In the genomic region with DNA sequence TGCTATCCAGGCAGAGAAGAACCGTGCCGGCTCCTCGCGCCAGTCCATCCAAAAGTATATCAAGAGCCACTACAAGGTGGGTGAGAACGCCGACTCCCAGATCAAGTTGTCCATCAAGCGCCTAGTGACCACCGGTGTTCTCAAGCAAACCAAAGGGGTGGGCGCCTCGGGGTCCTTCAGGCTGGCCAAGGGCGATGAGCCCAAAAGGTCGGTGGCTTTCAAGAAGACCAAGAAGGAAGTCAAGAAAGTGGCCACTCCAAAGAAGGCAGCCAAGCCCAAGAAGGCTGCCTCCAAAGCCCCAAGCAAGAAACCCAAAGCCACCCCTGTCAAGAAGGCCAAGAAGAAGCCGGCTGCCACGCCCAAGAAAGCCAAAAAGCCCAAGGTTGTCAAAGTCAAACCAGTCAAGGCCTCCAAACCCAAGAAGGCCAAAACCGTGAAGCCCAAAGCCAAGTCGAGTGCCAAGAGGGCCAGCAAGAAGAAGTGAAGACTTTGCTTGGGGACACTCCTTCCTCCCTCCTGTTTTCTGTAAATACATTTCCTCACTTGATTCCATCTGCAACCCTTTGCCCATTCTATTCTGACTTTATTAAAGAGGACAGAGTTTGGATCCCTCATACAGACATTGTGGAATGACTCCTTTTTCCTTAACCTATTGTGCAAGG, we compare ENCODE assay signal across 8 mouse cellular contexts. TPM values are rescaled to one million over a fixed set of nuclear protein-coding genes. Genes with fewer than 3 reads are reported as not detected.
A peak's percentile ranks its signal among the peaks of the same experiment; 100 is the strongest.
DNase-seq lines count a peak whose midpoint lies in the region; ATAC-seq lines count a peak whose summit lies in the region.

No protein-coding gene starts in this region.

- peak overlapping the region; percentile 95 for H3K27ac ChIP-seq in lung, embryonic 15.5 days
- H3K27ac ChIP-seq in embryonic facial prominence, embryonic 14.5 days (replicated peaks; ENCODE audit: low read depth, low read length): peak overlapping the region; percentile 99
- H3K27ac ChIP-seq in intestine, embryonic 15.5 days: peak overlapping the region; percentile 98
- peak overlapping the region; percentile 97 for H3K27ac ChIP-seq in neural tube, embryonic 14.5 days (ENCODE audit: low read depth, low read length)

- H3K9ac ChIP-seq in lung, embryonic 15.5 days: peak overlapping the region; percentile 98
- peak overlapping the region; percentile 100 for H3K9ac ChIP-seq in embryonic facial prominence, embryonic 14.5 days (ENCODE audit: low read depth, low read length)
- H3K9ac ChIP-seq in intestine, embryonic 15.5 days: peak overlapping the region; percentile 99
- H3K9ac ChIP-seq in neural tube, embryonic 14.5 days (replicated peaks; ENCODE audit: low read depth, low read length): peak overlapping the region; percentile 99

- H3K9me3 ChIP-seq in lung, embryonic 15.5 days: no peaks in the 10 kb centered on the region
- H3K9me3 ChIP-seq in embryonic facial prominence, embryonic 14.5 days (ENCODE audit: control insufficient read depth, low read length): no peaks in the 10 kb centered on the region
- H3K9me3 ChIP-seq in intestine, embryonic 15.5 days: no peaks in the 10 kb centered on the region
- no peaks in the 10 kb centered on the region for H3K9me3 ChIP-seq in neural tube, embryonic 14.5 days (ENCODE audit: control insufficient read depth, low read length)

- peak overlapping the region; percentile 83 for H3K4me3 ChIP-seq in lung, embryonic 15.5 days
- peak overlapping the region; percentile 79 for H3K4me3 ChIP-seq in embryonic facial prominence, embryonic 14.5 days (ENCODE audit: low read depth, low read length)
- peak overlapping the region; percentile 85 for H3K4me3 ChIP-seq in intestine, embryonic 15.5 days (replicated peaks)
- H3K4me3 ChIP-seq in neural tube, embryonic 14.5 days (ENCODE audit: low read depth, low read length): peak overlapping the region; percentile 75

- no peak for DNase-seq in lung, adult 18-20 months
- no peak for DNase-seq in embryonic facial prominence, embryonic 14.5 days (ENCODE audit: low spot score)
- DNase-seq in cerebellum, postnatal 25 days: no peak
- DNase-seq in ovary, postnatal 36 days (ENCODE audit: low spot score): no peak
- DNase-seq in adrenal gland, postnatal 36 days: no peak

- H3K4me2 ChIP-seq in lung, embryonic 15.5 days: peak overlapping the region; percentile 98
- H3K4me2 ChIP-seq in embryonic facial prominence, embryonic 14.5 days (ENCODE audit: low read depth, low read length): peak overlapping the region; percentile 96
- H3K4me2 ChIP-seq in intestine, embryonic 15.5 days (replicated peaks): peak overlapping the region; percentile 85
- H3K4me2 ChIP-seq in neural tube, embryonic 14.5 days (ENCODE audit: low read depth, low read length): peak overlapping the region; percentile 99

- no peak for ATAC-seq in lung, embryonic 15.5 days (ENCODE audit: borderline replicate concordance, extremely low read depth, low FRiP score, low TSS enrichment)
- no peak for ATAC-seq in embryonic facial prominence, embryonic 14.5 days (ENCODE audit: low read depth)
- no peak for ATAC-seq in intestine, embryonic 15.5 days
- ATAC-seq in neural tube, embryonic 14.5 days (ENCODE audit: low read depth): no peak

- 13% methylated on average over 16 of the region's 16 CpGs for WGBS in lung, embryonic 15.5 days
- WGBS in embryonic facial prominence, embryonic 14.5 days: 22% methylated on average over 16 of the region's 16 CpGs
- 20% methylated on average over 16 of the region's 16 CpGs for WGBS in intestine, embryonic 15.5 days
- 19% methylated on average over 16 of the region's 16 CpGs for WGBS in neural tube, embryonic 14.5 days

- H3K36me3 ChIP-seq in lung, embryonic 15.5 days: no peaks in the 10 kb centered on the region
- no peaks in the 10 kb centered on the region for H3K36me3 ChIP-seq in embryonic facial prominence, embryonic 14.5 days (ENCODE audit: control insufficient read depth, insufficient read depth, low read length)
- no peaks in the 10 kb centered on the region for H3K36me3 ChIP-seq in intestine, embryonic 15.5 days
- H3K36me3 ChIP-seq in neural tube, embryonic 14.5 days (ENCODE audit: control insufficient read depth, insufficient read depth, low read length): no peaks in the 10 kb centered on the region

- no peaks in the 10 kb centered on the region for H3K27me3 ChIP-seq in lung, embryonic 15.5 days
- H3K27me3 ChIP-seq in embryonic facial prominence, embryonic 14.5 days (replicated peaks; ENCODE audit: control insufficient read depth, insufficient read depth, low read length): no peaks in the 10 kb centered on the region
- no peaks in the 10 kb centered on the region for H3K27me3 ChIP-seq in intestine, embryonic 15.5 days (replicated peaks)
- no peaks in the 10 kb centered on the region for H3K27me3 ChIP-seq in neural tube, embryonic 14.5 days (ENCODE audit: control insufficient read depth, insufficient read depth, low read length)

- peaks cover 34% of the 10 kb centered on the region for H3K4me1 ChIP-seq in lung, embryonic 15.5 days
- H3K4me1 ChIP-seq in embryonic facial prominence, embryonic 14.5 days (ENCODE audit: control insufficient read depth, insufficient read depth, low read length): peaks cover 20% of the 10 kb centered on the region
- peaks cover 42% of the 10 kb centered on the region for H3K4me1 ChIP-seq in intestine, embryonic 15.5 days (replicated peaks)
- peaks cover 28% of the 10 kb centered on the region for H3K4me1 ChIP-seq in neural tube, embryonic 14.5 days (ENCODE audit: control insufficient read depth, insufficient read depth, low read length)

RNA-seq across cellular contexts. Expression of gene H1f0, which starts 0.7 kb away (rescaled TPM):
- 560 and 562 TPM in 2 replicates for polyA plus RNA-seq in lung, embryonic 15.5 days (2015; fragmentation: Nextera tagmentation; extraction: Ambion mirVana)
- polyA plus RNA-seq in embryonic facial prominence, embryonic 14.5 days (2014; fragmentation: Nextera tagmentation; extraction: Ambion mirVana): 168 and 202 TPM in 2 replicates
- 441 and 523 TPM in 2 replicates for polyA plus RNA-seq in intestine, embryonic 15.5 days (2015; fragmentation: Nextera tagmentation; extraction: Ambion mirVana)
- 45.6 and 126 TPM in 2 replicates for polyA plus RNA-seq in neural tube, embryonic 14.5 days (2014; fragmentation: Nextera tagmentation; extraction: Ambion mirVana)
- total RNA-seq in adrenal gland, postnatal 36 days (2021): 100 to 1,000 TPM; 127 to 173 TPM

RNA-seq across cellular contexts. Expression of gene Galr3, which starts 12.7 kb away (rescaled TPM):
- not detected in 2 replicates for polyA plus RNA-seq in lung, embryonic 15.5 days (2015; fragmentation: Nextera tagmentation; extraction: Ambion mirVana)
- polyA plus RNA-seq in embryonic facial prominence, embryonic 14.5 days (2014; fragmentation: Nextera tagmentation; extraction: Ambion mirVana): not detected in 2 replicates
- 1.6 and 1.8 TPM in 2 replicates for polyA plus RNA-seq in intestine, embryonic 15.5 days (2015; fragmentation: Nextera tagmentation; extraction: Ambion mirVana)
- not detected in 2 replicates for polyA plus RNA-seq in neural tube, embryonic 14.5 days (2014; fragmentation: Nextera tagmentation; extraction: Ambion mirVana)
- under 1 TPM; 0.30 to 0.36 TPM for total RNA-seq in adrenal gland, postnatal 36 days (2021)

RNA-seq across cellular contexts. Expression of gene Ankrd54, which starts 33.7 kb away (rescaled TPM):
- 57.0 and 61.0 TPM in 2 replicates for polyA plus RNA-seq in lung, embryonic 15.5 days (2015; fragmentation: Nextera tagmentation; extraction: Ambion mirVana)
- polyA plus RNA-seq in embryonic facial prominence, embryonic 14.5 days (2014; fragmentation: Nextera tagmentation; extraction: Ambion mirVana): 42.6 and 43.6 TPM in 2 replicates
- 53.5 and 56.2 TPM in 2 replicates for polyA plus RNA-seq in intestine, embryonic 15.5 days (2015; fragmentation: Nextera tagmentation; extraction: Ambion mirVana)
- polyA plus RNA-seq in neural tube, embryonic 14.5 days (2014; fragmentation: Nextera tagmentation; extraction: Ambion mirVana): 45.9 and 46.2 TPM in 2 replicates
- 10 to 100 TPM; 18.9 to 27.0 TPM for total RNA-seq in adrenal gland, postnatal 36 days (2021)

RNA-seq across cellular contexts. Expression of gene Eif3l, which starts 46.0 kb away (rescaled TPM):
- 223 and 225 TPM in 2 replicates for polyA plus RNA-seq in lung, embryonic 15.5 days (2015; fragmentation: Nextera tagmentation; extraction: Ambion mirVana)
- 197 and 220 TPM in 2 replicates for polyA plus RNA-seq in embryonic facial prominence, embryonic 14.5 days (2014; fragmentation: Nextera tagmentation; extraction: Ambion mirVana)
- 229 and 241 TPM in 2 replicates for polyA plus RNA-seq in intestine, embryonic 15.5 days (2015; fragmentation: Nextera tagmentation; extraction: Ambion mirVana)
- polyA plus RNA-seq in neural tube, embryonic 14.5 days (2014; fragmentation: Nextera tagmentation; extraction: Ambion mirVana): 169 and 183 TPM in 2 replicates
- 100 to 1,000 TPM; 140 to 156 TPM for total RNA-seq in adrenal gland, postnatal 36 days (2021)
